In genomic region chr9:7942701-7943100, GRCm38 (mm10) we compare ENCODE assay signal across 26 mouse cellular contexts.
"Had no signal": no experiment of that assay in that cellular context is flagged by ENCODE, and none has a peak within 500 bp of the region (broad histone marks: within the 10 kb centered on the region; RNA-seq: fewer than 3 reads in every experiment).

No protein-coding gene starts in this region.

- H3K9me3 ChIP-seq: heart, embryonic 10.5 days; heart, embryonic 13.5 days; heart, embryonic 15.5 days; hindbrain, embryonic 13.5 days; hindbrain, embryonic 15.5 days; intestine, embryonic 15.5 days; limb, embryonic 10.5 days; limb, embryonic 12.5 days; liver, embryonic 13.5 days; liver, embryonic 15.5 days had no signal

- H3K9ac ChIP-seq: heart, embryonic 13.5 days; heart, embryonic 15.5 days; hindbrain, embryonic 13.5 days; hindbrain, embryonic 15.5 days; intestine, embryonic 15.5 days; limb, embryonic 12.5 days; liver, embryonic 13.5 days; liver, embryonic 15.5 days had no signal

- H3K27ac ChIP-seq: heart, embryonic 10.5 days; heart, embryonic 13.5 days; heart, embryonic 15.5 days; hindbrain, embryonic 13.5 days; hindbrain, embryonic 15.5 days; intestine, embryonic 15.5 days; layer of hippocampus, adult 2 months; left cerebral cortex, adult 2 months; limb, embryonic 10.5 days; limb, embryonic 12.5 days; liver, embryonic 13.5 days; liver, embryonic 15.5 days had no signal

- ATAC-seq: inflammation-experienced regulatory T-cells, adult 6 months; intestine, embryonic 15.5 days; intestine, postnatal 0 days had no signal

- H3K4me1 ChIP-seq: heart, embryonic 10.5 days; hindbrain, embryonic 13.5 days; hindbrain, embryonic 15.5 days; intestine, embryonic 15.5 days; limb, embryonic 10.5 days; limb, embryonic 12.5 days; liver, embryonic 13.5 days; liver, embryonic 15.5 days had no signal

- DNase-seq: gastrocnemius, postnatal 14 days; gastrocnemius, postnatal 36 days; heart, adult 18-20 months; heart, postnatal 14 days; heart, postnatal 36 days; kidney, adult 18-20 months; kidney, adult 8-10 months; kidney, postnatal 10 days; kidney, postnatal 25 days; kidney, postnatal 4 days; liver; liver, embryonic 13.5 days had no signal

- H3K4me2 ChIP-seq: heart, embryonic 13.5 days; heart, embryonic 15.5 days; hindbrain, embryonic 13.5 days; hindbrain, embryonic 15.5 days; intestine, embryonic 15.5 days; limb, embryonic 12.5 days; liver, embryonic 11.5 days; liver, embryonic 13.5 days; liver, embryonic 15.5 days had no signal

- H3K4me3 ChIP-seq: heart, embryonic 10.5 days; heart, embryonic 13.5 days; heart, embryonic 15.5 days; hindbrain, embryonic 13.5 days; hindbrain, embryonic 15.5 days; intestine, embryonic 15.5 days; layer of hippocampus, adult 2 months; left cerebral cortex, adult 2 months; limb, embryonic 10.5 days; limb, embryonic 12.5 days; liver, embryonic 13.5 days; liver, embryonic 15.5 days had no signal

- H3K27me3 ChIP-seq: heart, embryonic 13.5 days; heart, embryonic 15.5 days; hindbrain, embryonic 13.5 days; hindbrain, embryonic 15.5 days; intestine, embryonic 15.5 days; limb, embryonic 12.5 days; liver, embryonic 13.5 days; liver, embryonic 15.5 days had no signal

- H3K36me3 ChIP-seq: hindbrain, embryonic 15.5 days had no signal
